Mouse (Mus musculus): ENCODE data around the gene Fbxl21. TPM values are rescaled to one million over a fixed set of nuclear protein-coding genes. Genes with fewer than 3 reads are reported as not detected.

Gene Fbxl21
- 1 to 10 TPM; 7.1 to 8.3 TPM for total RNA-seq (2021)
- long read RNA-seq, experiment 1, partial matches to known transcripts: 0 of 4 reads
- long read RNA-seq, experiment 1, other reads (novel, unspliced or antisense): 0 of 4 reads
- long read RNA-seq, experiment 2, partial matches to known transcripts: 0 of 4 reads
- long read RNA-seq, experiment 2, other reads (novel, unspliced or antisense): 1 of 4 reads

DNA sequence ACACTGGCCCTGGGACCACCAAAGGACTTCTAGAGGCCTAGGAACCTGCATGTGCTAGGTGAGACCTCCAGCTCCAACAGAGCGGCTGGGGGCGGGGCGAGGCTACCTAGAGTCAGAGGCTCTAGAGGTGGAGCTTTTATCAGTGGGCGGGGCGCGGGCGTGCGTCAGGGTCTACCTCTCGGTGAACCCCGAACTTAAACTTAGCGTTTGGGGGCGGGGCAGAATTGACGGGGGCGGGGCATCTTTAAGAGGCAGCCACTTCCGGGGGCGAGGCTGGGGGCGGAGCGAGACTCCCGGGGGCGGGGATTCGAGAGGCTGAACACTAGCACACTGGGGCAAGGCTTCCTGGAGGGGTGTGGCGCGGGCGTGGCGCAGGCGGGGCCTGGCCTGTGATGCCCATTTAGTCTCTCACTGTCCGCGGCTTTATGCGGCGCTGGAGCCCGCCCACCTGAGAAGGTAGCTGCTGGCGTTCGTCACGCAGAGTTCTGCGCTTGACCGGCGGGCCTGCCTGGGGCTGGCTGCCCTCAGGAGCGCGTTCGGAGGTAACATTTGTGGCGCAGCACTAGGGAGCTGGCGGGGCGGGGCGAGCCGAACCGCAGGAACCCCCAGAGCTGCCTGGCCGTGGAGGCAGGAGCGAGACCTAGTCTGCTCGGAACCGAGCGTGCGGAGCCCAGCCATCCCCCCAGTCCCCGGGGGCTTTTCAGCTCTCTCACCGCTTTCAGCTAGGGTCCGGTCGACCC, at the start of gene Fbxl21:
Gene Fbxl21, plus strand, starts transcription at position 392 of the 740 bp plus-strand sequence.
- peak; percentile 87 to 90 for DNase-seq (ENCODE audit: low spot score in 2 of 2)

DNA sequence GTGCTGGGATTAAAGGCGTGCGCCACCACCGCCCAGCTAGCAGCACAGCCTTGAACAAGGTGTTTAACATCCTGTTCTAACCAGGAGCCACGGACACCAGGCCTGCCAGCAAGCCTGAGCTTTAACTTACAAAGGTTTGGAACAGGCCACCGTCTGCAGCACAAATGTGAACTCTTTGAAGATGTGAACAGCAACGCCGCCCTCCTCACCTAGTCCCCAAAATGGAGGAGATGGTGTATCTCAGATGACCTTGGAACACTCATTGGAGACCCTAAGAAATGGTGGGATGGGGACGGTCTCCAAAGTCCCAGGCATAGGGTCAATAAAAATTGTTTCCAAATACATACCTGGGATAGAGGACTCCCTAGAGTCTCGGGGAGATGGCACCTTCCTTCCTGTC, 49.6 kb upstream of the Fbxl21 start:
- DNase-seq (ENCODE audit: low spot score in 2 of 2): no peak

DNA sequence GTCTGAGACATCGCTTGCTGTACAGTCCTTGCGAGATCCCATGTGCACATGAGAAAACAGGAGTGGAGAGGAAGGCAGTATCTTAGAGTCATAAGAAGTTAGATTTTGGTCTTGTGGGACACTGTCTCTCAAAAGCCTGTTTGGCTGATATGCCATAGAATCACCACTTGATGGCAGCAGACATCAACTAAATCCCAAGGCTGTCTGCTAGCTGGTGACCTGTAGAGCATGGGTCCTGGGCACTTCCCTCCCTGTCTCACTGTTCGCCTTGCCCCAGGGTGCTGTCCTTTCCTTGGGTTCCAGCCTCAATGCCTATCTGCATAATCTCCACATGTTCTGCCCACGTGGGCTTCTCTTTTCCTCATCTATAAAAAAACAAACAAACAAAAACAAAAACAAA, 46.9 kb upstream of the Fbxl21 start:
- DNase-seq (ENCODE audit: low spot score in 2 of 2): no peak

DNA sequence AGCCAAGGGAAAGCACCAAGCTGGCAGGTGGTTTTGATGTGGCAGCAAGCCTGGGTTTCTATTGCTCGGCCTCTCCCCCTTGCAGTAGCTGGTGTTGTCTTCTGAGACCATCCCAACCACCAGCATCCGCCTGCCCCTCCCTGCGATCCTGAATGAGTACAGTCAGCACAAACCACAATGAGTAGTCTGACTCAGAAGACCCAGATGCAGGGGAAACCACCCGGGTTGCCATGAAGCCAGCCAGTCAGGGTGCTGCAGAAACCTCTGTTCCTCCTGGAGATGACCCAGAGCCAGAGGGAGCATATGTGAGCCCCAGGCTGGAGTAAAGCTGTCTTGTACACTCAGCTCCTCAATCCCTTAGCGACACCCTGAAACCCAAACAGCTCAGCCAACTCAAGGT, 45.5 kb upstream of the Fbxl21 start:
- DNase-seq (ENCODE audit: low spot score in 2 of 2): no peak

DNA sequence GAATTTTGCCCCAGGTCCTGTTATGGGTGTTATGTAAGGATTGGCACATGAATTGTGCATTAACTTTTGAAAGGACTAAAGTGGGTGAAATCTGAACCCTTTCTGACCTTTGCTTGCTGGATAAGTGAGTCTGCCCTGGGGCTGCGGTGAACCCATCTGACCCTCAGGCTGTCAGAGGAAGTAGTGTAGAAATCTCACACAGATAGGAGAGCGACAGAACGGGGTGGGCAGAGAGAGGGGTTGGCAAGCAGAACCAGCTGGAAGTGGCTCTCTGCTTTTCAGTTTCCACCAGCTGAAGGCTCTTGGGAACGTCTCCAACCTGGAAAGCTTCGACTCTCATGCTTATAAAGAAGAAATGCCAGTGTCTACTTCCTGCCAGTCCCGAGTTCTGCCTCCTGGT, 45.0 kb upstream of the Fbxl21 start:
- no peak for DNase-seq (ENCODE audit: low spot score in 2 of 2)

DNA sequence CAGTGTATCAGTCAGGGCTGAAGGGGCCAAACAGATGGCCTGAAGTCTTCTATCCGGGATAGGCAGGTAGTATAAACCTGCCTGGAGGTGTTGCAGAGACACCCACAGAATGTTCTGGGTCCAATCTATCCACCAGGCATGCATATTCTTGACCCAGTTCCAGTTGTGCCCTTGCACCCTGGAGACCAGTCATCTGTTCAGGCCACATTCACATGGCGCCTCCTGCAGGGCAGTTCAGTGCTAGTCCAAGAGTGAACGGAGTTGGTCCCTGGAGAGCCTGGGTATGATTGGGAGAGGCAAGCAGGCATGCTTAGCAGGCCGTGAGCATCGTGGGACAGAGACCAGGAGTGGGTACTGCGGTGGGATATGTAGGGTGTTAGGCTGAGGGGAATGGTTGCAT, 44.2 kb upstream of the Fbxl21 start:
- no peak for DNase-seq (ENCODE audit: low spot score in 2 of 2)

DNA sequence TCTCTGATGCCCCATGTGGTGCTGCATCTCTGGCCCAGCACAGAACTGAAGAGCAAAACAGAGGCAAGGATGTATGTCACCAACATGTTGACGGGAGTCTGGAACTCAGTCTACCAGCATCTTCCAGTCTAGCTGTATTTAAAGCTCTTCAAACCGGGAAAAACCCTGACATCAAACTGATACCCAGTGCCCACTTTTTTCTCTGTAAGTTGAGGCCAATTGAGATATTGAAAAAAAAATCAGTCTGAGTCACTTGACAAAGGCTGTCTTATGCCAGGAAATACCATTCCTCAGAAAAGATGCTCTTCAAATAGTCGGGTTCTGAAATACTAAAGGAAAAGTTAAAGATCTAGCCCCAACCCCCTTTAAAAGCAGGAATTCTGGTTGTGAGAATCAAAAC, 40.1 kb upstream of the Fbxl21 start, which contains the start of gene Il9:
Gene Il9, minus strand, starts transcription at position 101 of the 400 bp plus-strand sequence.
- no peak for DNase-seq (ENCODE audit: low spot score in 2 of 2)

DNA sequence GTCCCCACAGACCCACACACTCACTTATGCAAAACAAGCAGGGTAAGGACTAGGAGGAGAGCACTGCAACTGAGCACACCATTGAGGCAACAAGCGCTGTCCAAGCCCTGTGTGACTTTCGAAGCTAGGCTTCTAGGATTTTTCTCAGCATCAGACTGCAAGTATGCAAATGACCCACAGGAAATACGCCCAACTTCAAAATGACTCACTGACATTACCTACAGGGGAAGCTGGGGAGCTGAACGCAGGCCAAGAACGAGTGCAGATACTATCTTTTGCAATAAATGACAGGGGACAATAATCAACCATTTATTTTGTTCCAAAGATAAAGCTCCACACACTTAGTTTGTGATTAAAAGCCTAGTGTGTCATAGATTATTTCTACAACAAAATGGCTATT, 34.3 kb upstream of the Fbxl21 start:
- no peak for DNase-seq (ENCODE audit: low spot score in 2 of 2)

DNA sequence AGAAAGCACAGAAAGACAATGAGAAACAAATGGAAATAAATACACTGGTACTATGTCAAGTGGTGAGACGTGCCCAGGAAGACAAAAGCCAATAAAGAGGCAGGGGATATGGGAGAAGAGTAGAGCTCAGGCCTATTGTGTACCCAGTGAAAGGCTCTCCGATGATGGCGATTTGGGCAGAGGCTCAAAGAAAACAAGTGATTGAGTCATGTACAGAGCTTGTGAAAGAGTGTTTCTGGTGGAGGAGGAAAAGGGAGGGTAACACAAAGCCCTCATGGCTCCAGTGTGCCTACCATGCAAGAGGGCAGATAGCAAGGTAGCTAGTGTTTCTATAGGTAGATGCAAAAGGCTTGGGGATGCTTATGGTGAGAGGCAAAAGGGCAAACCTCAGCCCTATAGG, 27.8 kb upstream of the Fbxl21 start:
- no peak for DNase-seq (ENCODE audit: low spot score in 2 of 2)

DNA sequence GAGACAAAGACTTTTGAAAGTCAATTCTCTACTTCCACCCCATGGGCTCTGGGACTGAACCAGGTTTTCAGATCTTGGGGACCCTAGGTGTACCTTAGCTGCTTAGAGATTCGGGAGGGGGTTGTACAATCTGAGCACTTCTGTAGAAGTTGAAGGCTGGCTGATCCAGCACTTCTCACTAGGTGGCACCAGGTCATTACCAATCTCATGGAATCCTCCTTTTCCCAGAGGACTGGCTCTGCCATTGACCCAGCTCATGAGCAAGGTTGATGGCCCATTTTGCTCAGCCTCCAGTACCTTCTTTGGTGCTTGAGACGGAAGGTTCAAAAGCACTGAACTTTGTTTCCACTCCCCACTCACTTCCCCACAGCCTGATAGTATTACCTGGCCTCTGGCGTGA, 22.1 kb upstream of the Fbxl21 start:
- no peak for DNase-seq (ENCODE audit: low spot score in 2 of 2)

DNA sequence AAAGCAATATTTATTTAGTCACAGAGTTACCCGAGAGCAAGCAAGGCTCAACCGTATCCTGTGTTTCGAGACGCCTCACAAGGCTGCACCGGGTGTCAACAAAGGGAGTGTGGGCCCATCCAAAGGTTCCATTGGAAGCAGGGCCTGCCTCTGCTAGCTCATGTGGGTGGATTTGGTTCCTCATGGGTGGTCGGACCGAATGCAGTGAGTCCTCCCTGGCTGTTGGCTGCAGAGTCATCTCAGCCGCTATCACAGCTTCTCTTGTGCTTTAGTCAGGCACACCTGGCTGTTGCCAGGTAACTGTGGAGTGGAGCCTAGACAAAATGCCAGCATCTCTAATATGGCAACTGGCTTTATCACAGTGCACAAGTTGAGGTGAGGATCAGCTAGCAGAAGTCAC, 21.6 kb upstream of the Fbxl21 start:
- no peak for DNase-seq (ENCODE audit: low spot score in 2 of 2)

DNA sequence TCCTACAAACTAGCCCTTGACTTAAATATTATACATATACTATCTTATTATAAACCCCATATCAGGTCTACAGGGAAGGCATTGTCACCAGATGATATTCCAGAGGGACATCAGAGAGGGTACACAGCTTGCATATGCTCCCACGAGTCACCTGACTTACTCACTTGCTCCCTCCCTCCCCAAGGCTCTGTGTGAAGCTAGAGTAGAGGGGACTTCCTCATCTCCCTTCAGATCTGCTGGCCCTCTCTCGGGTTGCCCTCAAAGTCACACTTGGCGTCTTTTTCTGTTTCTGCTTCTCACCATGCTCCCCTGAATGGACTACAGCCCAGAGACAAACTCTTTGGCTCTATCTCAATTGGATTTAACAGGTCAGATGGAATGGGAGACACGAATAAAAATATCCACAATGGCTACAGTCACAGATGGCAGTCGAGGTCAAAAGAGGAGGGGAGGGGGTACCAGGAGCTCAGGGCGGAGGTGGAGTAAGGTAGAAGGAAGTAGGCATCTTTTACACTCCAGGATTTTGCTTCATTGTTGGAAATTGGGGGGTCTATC, 20.3 kb upstream of the Fbxl21 start:
- DNase-seq (ENCODE audit: low spot score in 2 of 2): no peak

DNA sequence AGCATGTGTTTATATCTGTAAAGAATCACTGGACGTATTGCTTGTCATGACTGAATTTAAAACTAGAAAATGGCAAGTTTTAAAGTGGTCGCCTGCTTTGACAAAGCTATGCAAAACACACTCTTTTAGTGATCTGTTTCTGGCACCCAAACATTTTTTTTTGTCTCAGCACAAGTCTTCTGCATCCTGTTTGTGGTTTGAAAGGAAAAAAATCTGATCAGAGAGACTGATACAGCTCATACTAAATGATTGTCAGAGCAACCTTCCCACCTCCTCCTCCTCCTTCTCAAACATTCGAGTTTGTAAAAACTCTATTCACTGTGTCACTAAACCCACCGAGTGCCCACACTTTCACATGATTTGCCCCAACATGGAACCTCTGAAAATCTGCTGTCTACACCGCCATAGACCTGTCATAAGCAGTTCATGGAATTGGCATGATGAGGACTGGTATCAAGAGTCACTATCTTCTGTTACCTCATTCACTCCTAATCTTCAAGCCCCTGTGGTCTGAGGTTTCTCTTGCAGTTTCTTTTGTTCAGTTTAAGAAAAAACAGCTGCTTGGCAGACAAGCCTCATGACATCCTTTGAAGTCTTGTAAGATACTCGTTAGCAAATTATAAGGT, 15.3 kb upstream of the Fbxl21 start:
- DNase-seq (ENCODE audit: low spot score in 2 of 2): no peak

DNA sequence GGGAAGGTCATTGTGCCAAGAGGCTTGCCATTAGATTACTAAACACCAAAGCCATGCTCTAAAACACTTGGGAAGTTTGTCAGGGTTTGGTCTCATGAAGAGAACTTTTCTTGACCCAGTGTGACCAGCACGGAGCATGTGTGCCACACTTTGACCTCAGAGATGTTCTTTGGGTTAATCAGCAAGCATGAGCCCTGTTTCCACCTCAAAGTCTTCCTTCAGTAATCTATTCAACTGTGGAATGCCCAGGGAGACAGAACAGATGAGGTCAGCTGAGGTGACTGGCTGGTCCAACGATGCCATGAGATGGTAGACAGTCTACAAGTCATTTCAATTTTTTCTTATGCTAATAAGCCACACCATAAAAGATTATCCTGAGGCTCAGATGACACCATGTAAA, 12.5 kb upstream of the Fbxl21 start:
- DNase-seq (ENCODE audit: low spot score in 2 of 2): no peak

DNA sequence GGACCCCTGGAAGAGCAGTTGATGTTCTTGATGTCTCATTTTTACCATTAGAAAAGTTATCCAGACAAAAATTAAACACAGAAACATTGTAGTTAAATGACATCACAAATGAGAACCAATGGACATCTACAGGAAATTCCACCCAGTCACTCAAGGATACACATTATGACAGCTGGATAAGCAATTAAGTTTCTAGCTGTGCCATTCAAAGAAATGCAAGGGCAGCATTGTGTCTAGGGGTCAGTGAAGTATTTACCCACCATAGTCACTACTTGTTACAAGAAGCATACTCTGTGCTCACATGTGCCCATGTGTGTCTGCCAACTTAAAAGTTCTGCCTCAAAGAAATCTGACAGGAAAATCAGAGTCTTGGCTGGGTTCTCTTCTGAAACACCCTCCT, 8.7 kb upstream of the Fbxl21 start:
- DNase-seq (ENCODE audit: low spot score in 2 of 2): no peak

DNA sequence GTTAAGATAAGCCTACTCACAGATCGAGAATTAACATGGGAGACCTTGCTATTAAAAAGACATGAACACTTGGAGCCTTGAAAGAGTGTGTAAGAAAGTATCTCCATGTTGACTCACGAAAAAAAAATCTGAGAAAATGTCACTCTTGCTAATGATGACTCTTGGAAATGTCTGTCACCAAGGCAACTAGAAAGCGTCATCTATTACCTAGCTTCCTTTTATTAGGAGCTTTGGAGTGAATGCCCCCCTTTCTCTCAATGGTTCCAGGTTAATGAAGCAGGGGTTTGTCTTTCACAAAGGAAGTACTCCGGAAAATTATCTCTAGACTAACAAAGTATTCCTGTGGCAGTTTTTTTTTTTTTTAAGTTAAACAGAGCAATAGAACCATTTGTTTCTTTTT, 6.0 kb upstream of the Fbxl21 start:
- no peak for DNase-seq (ENCODE audit: low spot score in 2 of 2)

DNA sequence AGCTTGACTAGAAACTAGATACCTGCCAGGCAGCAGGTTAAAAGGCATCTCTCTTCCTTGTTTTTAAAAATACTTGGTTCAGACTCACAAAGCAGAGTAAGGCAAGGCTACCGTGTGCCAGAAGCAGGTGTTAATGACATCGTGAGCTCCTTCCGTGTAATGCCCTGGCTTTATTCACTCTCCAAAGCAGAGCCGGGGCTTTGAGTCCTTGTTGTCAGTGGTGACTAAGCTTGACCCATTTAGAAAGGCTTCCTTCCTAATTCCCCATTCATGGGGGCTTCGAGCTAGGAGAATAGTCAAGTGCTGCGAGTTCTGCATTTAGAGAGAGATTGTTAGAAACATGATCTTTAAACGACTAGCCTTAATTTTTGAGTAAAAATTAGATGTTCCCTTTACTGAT, 5.5 kb upstream of the Fbxl21 start:
- no peak for DNase-seq (ENCODE audit: low spot score in 2 of 2)

DNA sequence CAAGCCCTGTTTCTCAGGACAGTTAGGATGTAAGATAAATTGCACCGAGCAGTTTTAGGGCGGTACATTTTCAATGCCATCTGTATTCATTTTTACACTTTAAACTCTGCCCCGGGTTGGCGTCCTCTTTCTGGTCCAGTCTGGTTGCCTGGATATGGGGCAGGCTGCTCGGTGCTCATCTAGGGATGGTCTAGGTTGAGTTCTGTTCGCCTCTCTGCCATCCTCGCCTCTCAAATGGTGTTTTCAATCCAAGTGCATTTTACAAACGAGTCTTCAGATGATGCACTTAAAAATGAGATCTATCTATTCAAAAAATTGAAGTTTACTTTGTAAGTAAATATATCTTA, 522 bp downstream of the Fbxl21 start:
- no peak for DNase-seq (ENCODE audit: low spot score in 2 of 2)

DNA sequence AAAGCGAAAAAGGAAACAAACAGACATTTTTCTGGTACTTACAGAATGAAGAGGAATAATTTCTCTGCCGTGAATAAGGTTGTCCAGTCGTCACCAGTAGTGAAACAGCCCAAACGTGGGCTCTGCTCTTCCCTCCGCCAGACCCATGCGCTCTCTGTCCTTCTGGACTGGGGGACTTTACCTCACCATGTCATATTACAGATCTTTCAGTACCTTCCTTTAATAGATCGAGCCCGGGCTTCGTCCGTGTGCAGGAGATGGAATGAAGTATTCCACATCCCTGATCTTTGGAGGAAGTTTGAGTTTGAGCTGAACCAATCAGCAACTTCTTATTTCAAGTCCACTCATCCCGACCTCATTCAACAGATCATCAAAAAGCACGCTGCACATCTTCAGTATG, 4.6 kb downstream of the Fbxl21 start:
- DNase-seq (ENCODE audit: low spot score in 2 of 2): no peak

DNA sequence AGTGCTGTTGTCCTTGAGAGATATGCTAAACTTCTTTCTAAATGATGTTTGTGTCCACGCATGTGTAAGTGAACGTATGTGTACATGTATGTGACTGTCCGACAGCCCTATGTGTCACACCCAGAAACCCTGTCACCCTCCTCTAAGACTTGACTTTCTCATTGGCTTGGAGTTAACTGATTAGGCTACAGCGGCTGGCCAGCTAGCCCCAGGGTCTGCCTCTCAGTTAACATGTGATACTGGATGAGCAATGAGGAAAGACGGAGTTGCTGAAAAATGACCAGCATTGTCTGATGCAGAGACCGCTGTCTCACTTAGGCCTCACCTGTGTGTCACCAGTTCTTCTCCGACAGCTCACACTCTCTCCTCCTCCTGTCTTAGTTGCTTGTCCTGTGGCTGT, 5.6 kb downstream of the Fbxl21 start:
- DNase-seq (ENCODE audit: low spot score in 2 of 2): no peak

DNA sequence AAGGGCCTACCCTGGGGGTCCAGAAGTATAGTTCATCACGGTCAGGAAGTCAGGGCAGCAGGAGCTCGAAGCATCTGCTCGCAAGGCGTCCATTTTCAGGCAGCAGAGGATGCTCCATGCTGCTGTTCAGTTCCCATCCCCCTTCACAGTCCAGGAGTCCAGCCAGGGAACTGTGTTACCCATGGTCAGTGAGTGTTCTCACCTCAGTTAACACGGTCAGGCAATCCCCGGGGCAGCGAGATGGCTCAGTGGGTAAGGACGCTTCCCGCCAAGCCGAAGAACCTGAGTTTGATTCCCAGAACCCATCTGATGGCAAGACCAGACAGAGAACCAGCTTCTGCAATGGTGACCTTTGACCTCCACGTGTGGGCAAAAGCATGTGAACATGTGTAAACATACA, 6.0 kb downstream of the Fbxl21 start:
- no peak for DNase-seq (ENCODE audit: low spot score in 2 of 2)

DNA sequence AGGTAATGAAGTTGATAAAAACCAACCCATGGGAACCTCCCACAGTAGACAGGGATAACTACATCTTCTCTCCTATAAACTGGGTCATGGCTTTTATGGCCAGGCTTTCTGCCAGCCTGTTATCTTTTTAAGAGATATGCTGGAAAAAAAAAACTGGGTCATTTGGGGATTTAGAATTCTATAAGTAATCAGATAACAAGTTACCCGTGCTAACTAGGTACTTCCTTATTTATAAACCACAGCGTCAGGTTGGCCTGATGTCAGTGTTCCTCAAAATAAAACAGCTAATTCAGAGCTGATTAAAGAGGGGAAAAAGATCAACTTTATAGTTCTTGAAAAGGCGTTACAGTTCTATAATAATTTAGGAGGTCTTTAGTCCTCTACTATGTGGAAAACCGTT, 6.8 kb downstream of the Fbxl21 start:
- DNase-seq (ENCODE audit: low spot score in 2 of 2): no peak

DNA sequence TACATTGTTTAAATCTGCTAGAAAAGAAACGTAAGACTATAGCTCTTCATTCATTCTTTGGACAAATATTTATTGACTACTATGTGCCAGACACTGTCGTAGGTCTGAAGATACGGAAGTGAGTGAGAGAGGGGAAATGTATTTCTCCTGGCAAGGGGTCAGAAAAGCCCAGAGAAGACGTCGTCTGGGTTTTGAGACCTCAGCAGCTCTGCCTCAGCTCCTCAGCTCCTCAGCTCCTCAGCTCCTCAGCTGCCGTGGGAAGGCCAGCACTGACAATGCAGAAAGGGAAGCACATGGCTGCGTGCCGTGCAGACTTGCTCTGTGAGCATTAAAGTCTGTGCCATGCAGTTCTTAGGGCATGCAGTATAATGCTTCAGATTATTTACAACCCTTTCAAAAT, 7.4 kb downstream of the Fbxl21 start:
- no peak for DNase-seq (ENCODE audit: low spot score in 2 of 2)
